Mouse (Mus musculus) frontal cortex, postnatal 25 days (tissue): ENCODE measurements at regions not wholly inside any gene's neighbourhood (a gene's known extent, or its start where the extent isn't known, plus 50 kb on each side); places are given as distances from the start of the nearest gene placed in this dataset.

Experiments
- DNase-seq, 2 experiments: peaks; one replicate each; pipeline ENCODE4 v3.0.0; 2022; ENCODE audit warnings: low spot score in 2 of 2

DNA sequence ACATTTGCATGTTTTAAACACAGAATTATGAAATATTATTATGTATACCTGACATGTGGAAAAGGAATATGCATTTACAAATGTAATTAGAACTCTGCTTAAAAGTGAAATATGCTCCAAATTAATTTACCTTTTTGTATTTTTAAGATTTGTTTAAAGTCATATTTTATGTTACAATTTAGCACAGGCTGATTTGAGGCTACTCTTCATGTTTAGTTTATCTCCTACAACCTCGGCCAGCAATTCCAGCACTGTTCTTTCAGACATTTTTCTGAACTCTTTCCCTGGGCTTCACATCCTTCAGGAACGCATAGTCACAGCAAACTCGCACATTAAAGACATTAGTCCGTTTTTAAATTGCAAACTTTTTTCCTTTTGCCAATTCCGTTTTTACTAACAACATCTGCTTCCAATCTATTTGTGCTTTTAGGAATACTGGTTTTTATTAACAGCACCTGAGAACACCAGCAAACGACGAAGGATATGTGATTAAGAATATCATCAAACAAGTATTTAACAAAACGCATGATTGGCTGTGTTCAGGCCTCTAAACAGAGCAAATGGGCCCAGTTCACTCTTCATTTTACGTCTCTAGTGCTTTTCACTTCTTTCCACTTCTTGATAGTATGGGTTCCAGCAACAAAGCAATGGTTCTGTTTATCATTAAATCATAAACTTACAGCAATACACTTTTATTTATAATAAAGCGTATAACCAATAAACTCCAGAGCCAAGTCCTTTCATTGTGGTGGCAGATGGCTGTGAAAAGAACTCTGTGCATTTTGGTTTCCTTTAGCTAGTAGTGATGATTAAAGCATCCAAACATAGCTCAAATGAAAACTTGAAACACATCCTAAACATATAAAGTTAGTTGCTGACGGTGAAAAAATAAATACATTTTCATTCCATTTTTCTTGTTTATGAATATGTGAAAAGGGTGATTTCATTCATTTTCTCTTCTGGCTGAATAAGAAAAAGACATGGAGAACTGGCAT is 251.3 kb upstream of the Nfe2l3 start:
- DNase-seq: no peak

DNA sequence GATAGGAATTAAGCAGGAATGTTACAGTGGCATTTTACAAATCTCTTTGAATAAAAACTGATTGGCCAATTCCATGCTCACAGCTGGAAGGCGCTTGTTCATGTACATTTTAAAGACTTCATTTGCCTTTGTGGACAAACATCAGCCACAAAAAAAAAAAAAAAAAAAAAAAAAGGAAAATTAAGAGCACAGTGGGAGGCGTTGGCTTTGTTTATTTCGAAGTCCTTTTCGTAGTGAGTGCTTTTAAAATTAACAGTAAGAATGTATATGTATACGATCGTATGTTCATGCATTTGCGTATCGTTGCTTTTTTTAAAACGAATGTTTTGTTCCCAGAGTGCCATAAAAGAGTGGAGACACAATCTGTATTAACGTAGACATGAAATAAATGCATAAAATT is 250.6 kb upstream of the Nfe2l3 start:
- DNase-seq: no peak

DNA sequence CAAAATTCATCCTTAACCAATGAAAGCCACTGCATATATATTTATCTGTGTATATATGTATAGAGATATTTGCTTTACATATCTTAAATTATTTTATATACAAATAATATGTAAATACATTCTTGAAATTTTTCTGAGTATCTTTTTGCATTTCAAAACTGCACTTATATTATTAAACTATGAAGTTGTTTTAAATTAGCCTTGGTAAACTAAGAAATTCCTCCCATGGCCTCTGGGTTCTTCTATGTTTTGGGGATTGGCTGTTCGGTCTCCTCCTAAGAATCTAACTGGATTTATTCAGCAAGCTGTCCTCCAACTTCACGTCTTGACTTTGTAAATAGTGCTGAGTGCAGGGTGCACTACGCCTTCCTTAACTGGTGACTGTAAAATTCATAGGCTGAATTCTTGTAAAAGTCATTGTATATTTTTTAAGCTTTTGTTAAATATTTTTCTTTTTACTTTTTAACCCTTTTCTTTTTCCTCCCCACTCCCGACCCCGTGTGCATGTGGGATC is 249.6 kb upstream of the Nfe2l3 start:
- no peak for DNase-seq

DNA sequence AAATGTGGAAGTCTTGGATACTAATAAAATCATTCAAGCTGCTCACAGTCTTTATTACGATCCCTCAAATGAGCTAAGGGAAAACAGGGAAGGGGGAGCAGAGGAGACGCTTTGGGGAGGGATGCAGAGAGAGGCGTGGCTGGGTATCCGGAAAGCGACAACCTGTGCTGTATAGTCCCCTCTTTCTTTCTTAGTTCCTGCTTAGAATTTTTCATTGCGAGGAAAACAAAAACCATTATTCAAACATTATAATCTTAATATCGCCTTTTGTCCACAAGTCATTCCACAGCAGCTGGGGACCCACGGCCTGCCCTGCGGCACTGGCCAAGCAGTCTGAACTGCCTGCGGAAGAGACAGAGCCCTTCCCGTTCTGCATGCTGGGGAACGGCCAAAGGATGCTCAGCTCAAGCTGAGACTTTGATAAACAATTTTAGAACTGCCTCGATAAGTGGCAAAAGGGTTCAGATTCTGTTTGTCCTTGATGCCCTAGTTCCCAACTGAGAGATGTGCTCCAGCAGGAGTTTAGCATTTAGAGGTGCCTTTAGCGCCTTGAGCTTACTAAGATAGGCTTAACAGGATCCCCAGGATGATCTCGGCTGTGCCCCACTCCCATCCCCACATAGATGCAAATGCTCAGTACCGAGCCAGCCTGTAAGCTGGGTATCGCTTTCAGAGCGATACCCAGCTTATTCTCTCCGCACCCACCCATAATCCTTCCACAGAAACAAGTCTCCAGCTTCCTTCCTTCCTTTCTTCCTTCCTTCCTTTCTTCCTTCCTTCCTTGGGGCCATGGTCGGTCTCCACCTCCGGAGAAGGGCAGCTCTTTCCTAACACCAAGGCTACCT is 248.7 kb upstream of the Nfe2l3 start:
- DNase-seq: no peak

DNA sequence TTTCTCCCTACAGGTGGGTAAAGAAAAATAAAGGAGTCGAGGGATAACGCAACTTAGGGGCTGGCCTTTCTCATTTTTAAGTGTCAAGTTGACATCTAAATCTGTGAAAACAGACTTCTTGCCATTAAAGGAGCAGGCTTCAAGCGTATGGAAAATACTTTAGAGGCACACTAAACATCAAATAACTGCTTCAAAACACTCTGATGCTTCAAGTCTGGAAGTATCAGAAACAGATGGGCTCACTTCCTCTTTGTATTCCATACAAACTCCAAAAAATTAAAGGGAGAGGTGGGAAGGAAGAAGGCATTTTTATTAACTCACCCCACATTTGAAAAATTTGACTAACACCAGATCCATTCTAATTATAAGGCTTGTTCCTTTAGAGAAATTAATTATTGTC is 248.0 kb upstream of the Nfe2l3 start:
- DNase-seq: no peak

DNA sequence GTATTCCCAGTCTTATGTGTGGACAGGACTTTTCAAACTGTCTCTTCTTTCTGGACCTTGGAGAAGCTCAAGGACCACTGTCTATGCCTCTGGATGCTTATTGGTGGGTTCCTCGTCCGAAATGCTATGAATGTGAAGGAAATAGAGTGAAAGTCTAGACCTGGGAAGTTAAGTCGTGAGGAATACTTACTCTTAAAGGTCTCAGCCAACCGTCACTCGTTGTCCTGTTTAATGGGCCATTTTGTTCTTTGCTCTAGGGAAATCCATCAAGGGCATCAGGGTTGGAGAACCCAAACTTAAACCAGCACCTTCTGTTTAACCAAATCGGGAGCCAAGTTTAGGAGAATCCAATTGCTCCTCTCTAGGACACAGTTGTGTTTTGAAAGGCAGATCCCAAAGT is 247.3 kb upstream of the Nfe2l3 start:
- no peak for DNase-seq

DNA sequence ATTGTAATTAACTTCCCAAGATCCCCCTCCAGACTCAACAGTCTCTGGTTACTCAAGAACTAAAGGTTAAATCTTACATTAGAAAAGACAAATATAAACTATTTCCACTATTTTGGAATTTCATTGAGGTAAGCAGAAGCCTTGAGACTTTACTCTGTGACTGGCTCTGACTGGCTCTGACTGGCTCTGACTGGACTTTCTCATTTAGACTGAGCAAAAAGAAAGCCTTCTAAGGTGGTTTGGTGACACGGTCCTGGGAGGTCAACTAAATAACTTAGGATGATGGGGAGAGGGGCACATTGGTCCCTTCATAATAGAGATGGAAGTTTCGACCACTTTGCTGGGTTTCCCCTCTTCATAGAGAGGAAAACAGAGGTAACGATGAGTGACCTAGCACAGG is 243.3 kb upstream of the Nfe2l3 start:
- DNase-seq: no peak

DNA sequence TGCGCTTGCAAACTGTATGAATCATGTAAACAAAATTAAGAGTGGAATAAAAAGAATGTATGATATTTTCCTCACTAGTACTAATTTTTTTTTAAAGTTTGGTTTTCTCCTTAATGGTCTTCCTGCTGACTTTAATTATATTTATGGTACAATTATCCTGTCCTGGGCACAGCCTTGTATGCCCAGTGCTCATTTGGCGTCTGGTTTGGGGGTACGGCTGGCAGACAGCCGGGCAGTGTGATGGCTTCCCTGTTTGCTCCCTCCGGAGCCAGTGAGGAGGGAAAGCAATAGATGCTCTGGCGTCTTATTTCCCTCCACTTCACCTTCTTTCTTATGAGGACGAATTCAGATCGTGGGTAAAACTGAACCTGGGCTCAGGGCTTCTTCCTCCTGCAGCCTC is 239.6 kb upstream of the Nfe2l3 start:
- DNase-seq: no peak

DNA sequence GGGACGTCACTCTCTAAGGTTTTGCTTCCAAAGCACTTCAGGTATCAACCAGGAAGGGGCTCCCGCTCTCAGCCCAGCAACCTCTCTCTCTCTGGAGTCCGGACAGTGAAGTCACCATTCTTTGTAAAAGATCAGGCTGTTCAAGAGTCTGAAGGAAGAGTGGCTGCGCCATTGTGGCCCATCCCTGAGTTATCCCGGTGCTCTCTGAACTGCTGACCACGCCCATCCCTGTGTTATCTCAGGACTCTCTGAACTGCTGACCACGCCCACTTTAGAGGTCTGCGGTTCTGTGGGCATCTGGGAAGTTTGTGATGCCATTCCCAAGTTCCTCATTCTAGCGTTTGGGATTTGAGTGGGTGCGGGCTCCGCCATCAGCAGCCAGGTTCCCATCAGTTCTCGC is 239.1 kb upstream of the Nfe2l3 start:
- no peak for DNase-seq

DNA sequence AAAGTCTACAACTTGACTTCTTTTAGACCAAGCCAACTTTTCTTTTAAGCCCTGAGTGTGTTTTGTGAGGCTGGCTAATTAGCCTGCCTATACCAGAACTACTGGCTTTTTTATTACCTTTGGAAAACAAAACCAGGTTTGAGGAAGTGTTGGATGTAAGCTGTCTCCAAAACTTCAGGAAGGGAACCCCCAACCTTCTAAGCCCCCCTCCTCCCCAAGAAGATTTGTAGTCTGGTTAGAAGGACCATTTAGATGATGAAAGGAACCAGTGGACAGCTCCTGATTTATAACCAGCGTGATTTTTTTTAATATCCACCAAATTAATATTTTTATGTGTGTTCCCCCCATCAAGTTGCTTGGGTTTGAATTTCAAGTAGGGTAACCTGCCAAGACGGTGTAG is 236.1 kb upstream of the Nfe2l3 start:
- DNase-seq: no peak

DNA sequence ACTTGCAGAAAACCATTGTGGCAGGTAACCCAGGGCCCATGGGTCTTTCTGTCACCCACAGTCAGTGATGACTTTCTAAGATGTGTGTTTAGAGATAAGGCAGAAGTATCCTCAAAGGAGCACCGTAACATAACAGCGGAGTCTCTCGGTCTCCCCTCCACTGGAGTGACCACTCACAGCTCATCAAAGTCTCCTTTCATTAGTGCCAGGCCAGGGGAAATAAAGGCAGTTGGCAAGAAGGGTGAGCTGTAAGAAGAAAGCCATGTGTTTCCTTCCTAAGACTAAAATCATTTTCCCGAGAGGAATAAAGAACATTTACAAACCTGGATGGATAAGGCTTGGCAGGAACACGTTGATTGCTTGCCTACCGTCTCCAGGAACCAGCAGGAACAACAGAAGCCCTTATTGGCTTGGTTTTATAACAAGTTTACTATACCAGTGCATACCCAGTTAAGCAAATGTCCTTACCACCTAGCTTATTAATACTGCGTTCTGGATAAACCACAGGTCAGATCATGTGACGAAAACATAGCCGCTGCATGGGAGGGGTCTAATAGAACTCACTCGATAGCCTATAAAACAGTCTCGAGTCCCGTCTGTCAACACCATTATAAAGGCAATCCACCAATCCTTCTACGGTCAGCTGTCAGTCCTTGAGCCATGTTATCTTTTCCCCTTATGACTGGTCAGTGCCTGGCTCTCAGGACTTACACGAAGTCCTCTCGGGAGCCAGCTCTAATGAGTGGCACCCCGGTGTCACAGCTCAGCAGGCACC is 235.3 kb upstream of the Nfe2l3 start:
- no peak for DNase-seq

DNA sequence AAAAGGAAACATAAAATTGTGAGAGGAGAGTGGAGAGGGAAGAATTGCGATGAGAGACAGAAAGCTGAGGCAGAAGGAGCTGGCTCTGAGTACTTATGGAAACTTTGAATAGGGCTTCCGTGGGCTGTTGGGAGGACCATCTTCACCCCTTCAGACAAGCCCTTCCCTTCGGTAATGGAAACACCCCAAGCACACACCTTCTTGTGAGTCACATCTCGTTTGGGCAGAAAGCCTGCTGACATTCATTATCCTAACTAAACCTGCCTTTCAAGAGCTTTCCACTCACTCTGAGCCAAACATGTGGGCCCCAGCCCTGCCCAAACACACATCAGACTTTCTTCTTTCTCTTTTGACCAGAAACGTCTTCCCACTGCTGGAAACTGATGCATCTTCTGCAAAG is 232.3 kb upstream of the Nfe2l3 start:
- DNase-seq: no peak

DNA sequence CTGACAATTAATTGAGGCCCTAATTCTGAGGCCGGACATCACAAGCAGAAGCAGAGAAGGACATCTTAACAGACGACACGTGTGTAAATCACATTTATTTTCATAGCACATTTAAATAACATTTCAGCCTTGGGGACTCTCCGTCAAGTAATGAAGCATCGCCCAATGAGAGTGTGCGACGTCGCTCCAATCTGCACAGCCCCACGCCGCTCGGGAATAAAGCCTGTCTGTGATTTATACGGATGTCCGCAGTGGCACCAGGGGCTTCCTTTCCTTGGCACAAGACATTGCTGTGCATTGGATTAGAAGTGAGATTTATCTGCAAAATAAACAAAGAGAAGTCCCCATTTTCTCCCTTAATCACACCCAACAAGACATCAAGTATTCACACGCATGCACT is 231.6 kb upstream of the Nfe2l3 start:
- no peak for DNase-seq

DNA sequence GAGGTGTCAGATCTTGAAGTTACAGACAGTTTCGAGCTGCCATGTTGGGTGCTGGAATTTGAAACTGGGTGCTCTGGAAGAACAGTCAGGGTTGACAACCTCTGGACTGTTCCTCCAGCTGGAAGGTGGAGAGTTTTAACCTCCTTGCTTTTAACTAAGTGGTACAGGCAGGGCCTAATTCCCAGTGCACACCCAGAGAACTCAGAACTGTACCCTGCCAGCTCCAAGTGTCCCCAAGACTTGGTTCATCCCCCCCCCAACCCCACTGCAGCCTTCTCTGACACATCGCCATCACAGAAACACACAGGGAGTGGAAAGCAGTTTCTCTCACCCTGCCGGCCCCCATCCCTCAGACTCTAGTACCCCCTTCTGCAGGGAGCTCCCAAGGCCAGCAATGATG is 228.2 kb upstream of the Nfe2l3 start:
- no peak for DNase-seq

DNA sequence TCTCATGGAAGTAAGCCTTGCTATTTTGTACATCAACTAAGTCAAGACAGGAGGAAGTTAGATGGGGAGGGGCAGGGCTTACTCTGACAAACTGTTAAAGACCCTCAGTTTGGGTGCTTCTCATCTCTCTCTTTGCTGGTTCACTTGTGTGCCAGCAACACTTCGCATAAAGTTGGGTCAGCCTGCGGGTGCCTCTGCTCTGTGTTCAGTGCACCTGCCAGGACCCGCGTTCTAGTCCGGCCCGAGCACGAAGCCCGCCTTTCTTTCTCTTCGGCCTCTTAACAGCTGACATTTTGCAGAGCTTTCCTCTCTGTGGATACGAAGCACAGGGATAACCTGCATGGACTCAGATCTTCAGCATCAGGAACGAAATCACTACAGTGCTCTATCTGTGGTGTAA is 227.1 kb upstream of the Nfe2l3 start:
- DNase-seq: no peak

DNA sequence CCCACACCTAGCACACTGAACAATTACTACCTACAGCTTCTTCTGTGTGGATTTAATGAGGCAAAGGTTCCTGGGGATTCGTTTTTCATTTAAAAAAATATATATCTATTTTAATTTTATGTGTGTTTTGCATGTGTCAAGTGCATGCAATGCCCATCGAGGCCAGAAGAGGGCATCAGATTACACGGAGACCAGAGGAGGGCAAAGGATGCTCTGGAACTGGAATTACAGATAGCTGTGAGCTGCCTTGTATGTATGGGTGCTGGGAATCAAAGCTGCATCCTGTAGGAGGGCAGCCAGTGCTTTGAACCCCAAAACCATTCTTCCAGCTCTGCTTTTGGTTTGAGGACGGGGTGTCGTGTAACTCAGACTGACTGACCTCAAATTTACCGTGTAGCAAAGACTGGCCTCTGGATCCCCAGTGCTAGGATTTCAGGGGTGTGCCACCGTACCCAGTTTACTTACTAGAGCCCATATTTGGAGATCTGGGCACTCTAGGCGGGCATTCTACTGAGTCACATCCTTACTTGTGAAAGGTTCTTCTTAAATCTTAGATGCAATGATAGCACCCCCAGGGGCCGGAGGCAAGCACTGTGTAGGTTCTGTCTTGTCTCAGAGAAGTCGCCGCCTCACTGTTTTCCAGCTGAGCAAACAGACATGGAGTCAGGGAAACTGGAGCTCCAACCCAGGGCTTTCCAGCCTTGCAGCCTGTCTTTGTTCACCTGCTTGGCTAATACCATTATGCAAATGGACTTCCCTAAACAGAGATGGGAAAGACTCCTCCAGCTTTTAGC is 225.6 kb upstream of the Nfe2l3 start:
- peak; percentile 48 to 50 for DNase-seq

DNA sequence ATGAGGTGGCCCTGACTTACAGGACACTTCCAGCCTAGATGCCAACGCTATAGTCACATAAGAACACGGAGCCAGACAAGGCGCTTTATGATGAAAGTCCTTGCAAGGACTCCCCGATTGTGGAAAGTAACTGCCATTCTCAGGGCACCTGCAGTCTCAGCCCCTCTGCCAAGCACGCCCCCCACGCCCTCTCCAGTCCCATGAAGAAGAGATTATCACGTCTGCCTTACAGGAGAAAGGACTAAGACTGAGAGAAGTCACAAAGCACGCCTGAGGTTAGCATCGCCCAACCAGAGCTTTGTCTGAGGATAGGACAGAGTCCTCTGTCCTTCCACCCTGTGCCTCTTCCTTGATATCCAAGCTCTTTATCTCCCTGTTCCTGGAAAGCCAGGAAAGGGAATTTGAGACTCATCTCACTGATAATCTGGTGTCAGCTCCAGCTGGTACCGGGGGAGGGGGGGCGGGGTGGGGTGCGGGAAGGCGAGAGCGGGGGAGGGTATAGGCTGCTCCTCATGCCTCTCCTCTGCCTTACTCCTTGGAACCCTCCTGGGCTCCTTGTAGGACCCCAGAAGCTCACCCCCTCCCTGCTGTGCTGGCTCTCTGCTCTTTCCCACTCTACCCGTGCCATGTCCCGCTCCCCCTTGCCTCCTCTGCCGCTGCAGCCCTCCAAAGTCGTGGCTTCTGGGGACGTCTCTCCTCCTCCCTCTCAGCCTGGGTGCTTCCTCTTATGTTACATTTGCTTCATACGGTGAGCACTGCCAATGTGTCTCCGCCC is 224.7 kb upstream of the Nfe2l3 start:
- no peak for DNase-seq

DNA sequence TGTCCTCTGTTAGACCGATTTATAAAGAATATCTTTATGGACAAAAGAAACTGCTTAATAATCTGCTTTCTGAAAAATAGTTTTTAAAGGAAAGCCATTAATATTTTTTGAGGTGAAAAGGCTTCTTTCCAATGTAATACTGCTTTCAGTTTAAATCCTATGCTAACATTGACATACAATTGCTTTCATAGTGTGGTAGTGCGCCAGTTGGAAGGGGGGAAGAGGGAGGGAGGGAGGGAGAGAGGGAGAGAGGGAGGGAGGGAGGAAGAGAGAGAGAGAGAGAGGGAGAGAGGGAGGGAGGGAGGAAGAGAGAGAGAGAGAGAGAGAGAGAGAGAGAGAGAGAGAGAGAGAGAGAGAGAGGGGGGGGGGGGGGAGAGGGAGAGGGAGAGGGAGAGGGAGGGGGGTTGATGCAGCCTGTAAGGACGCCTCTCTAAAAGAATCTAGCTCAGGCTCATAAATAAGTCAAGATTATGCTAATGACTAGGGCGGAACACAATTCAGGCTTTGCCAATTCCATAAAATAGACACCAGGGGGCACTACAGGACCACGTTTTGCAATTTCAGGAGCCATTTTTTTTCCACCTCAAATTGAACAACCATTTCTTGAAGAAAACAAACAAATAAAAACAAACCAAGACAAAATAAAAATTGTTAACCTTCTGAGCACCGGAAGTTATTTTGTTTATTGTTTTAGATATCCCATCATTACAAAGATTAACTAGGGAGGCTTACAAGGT is 223.6 kb upstream of the Nfe2l3 start:
- peak in 1 of 2 experiments; percentile 45 for DNase-seq

DNA sequence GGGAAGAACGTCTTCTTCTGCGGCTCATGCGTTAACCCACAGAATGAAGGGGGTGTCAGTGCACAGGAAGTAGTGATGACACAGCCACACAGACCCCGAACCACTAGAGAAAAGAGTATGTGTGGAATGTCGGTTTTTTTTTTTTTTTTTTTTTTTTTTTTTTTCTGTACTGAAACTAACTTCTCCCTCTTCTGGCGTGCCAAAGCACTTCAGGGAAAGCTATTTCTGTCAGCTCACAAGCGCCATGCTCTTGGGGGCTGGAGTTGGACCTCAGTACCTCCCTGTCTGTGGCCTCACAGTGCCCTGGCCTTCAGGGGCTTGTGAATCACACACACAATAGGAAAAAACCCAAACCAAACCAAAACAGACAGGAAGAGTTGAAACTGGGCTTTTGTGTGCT is 221.1 kb upstream of the Nfe2l3 start:
- DNase-seq: no peak

DNA sequence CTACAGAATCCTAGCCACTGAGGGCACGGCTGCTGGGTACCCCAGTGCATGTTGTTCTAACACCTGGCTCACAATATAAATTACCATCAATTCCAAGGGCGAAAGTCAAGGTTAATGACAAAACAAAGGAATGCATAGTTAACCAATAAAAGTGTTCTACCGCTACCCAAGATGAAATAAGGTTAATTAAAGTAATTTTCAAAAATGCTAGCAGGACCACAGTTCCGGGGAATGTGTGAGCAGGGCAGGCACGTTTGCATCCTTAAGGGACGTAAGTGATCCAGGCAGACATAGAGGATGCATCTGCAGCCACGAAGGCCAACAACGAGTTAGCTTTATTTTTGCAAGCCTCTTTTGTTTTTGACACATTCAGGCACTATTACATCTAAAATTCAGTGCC is 220.3 kb upstream of the Nfe2l3 start:
- DNase-seq: no peak
